Mouse (Mus musculus) testis, adult 2 months (tissue): ENCODE measurements around the gene Atp8a2.
"Not testable (repeated sequence)": the region's sequence is repeated elsewhere in the genome, so short reads cannot be mapped to it uniquely, and the experiment has no call there.

ENCODE experiments used
- CTCF ChIP-seq: fragments of 200-500 bp; IDR thresholded peaks from 2 replicates; pipeline ENCODE4 v1.5.1; 2012; ENCODE audit warnings: low read depth, mild to moderate bottlenecking, inconsistent platforms, low read length, moderate library complexity; ENCODE audit not compliant: control insufficient read depth, insufficient read depth, insufficient replicate concordance
- POLR2A ChIP-seq: fragments of 200-500 bp; IDR thresholded peaks from 2 replicates; pipeline ENCODE4 v1.6.1; 2012; ENCODE audit warnings: low read depth, mild to moderate bottlenecking, inconsistent platforms, low read length, moderate library complexity; ENCODE audit not compliant: control insufficient read depth

DNA sequence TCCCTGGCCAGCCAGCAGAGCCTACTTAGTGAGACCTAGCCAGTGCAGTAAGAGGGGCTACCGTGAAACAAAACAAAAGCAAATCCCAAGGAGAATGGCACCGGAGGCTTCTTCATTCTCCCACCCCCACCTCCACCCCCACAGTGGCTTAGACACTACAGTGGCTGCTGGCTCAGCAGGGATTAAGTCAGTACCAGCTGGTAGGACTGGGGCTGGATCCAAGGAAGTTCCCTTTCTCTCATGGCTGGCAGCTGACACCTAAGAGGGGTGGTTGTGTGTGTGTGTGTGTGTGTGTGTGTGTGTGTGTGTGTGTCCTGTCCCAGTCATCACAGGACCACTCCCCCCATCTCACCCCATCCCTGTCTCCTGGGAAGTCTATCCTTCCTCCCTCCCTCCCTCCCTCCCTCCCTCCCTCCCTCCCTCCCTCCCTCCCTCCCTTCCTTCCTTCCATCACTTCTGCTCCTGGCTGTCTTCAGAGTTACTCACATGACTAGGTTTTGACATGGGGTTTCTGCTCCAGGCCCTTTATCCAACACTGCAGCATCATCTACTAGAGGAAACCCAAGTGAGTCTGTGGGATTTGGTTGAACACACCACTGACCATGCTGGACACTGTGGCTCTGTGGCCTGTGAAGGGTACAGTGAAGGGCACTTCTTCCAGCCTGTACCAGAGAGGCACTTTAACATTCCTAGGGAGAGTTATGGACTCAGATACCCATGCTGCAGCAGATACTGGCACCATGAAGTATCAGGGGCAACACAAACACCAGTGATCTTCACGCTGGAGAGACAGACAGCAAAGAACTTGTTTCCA is 358.3 kb downstream of the Atp8a2 start:
- TF ChIP-seq POLR2A, CTCF: not testable (repeated sequence)
